In genomic region chr4:40268835-40269234, GRCm38 (mm10) we compare ENCODE assay signal across 8 mouse cellular contexts. TPM values are rescaled to one million over a fixed set of nuclear protein-coding genes. Genes with fewer than 3 reads are reported as not detected.
DNase-seq lines count a peak whose midpoint lies in the region; ATAC-seq and TF ChIP-seq lines count a peak whose summit lies in the region.

No protein-coding gene starts in this region.

- peaks cover 24% of the 10 kb centered on the region for H3K4me1 ChIP-seq in lung, embryonic 15.5 days
- no peaks in the 10 kb centered on the region for H3K4me1 ChIP-seq in embryonic facial prominence, embryonic 11.5 days (ENCODE audit: control insufficient read depth, insufficient read depth, low read length)
- H3K4me1 ChIP-seq in liver, postnatal 0 days (ENCODE audit: insufficient read depth) = peaks cover 26% of the 10 kb centered on the region

- H3K27ac ChIP-seq in lung, embryonic 15.5 days = peak overlapping the region; percentile 99
- H3K27ac ChIP-seq in embryonic facial prominence, embryonic 11.5 days (replicated peaks; ENCODE audit: low read depth, low read length) = peak overlapping the region; percentile 93
- peak overlapping the region; percentile 100 for H3K27ac ChIP-seq in liver, postnatal 0 days (ENCODE audit: low read depth)

- peak overlapping the region; percentile 80 for H3K4me3 ChIP-seq in lung, embryonic 15.5 days
- peak overlapping the region; percentile 74 for H3K4me3 ChIP-seq in embryonic facial prominence, embryonic 11.5 days (ENCODE audit: low read depth, low read length)
- H3K4me3 ChIP-seq in liver, postnatal 0 days (ENCODE audit: low read depth, low read length) = peak overlapping the region; percentile 96

- H3K4me2 ChIP-seq in lung, embryonic 15.5 days = peak overlapping the region; percentile 89
- H3K4me2 ChIP-seq in embryonic facial prominence, embryonic 11.5 days (ENCODE audit: low read depth, low read length) = peak overlapping the region; percentile 52
- H3K4me2 ChIP-seq in liver, postnatal 0 days (ENCODE audit: low read depth, low read length) = peak overlapping the region; percentile 86

- TF ChIP-seq CTCF in liver, postnatal 0 days (IDR thresholded peaks at IDR 0.05; ENCODE audit: low read depth) = no peak

- H3K27me3 ChIP-seq in lung, embryonic 15.5 days = no peaks in the 10 kb centered on the region
- no peaks in the 10 kb centered on the region for H3K27me3 ChIP-seq in embryonic facial prominence, embryonic 11.5 days (ENCODE audit: control insufficient read depth, insufficient read depth, low read length)
- no peaks in the 10 kb centered on the region for H3K27me3 ChIP-seq in liver, postnatal 0 days (ENCODE audit: insufficient read depth, low read length)

- under 1% methylated on average over 16 of the region's 16 CpGs for WGBS in lung, embryonic 15.5 days
- 1% methylated on average over 16 of the region's 16 CpGs for WGBS in embryonic facial prominence, embryonic 11.5 days
- WGBS in liver, postnatal 0 days (ENCODE audit: insufficient replicate concordance) = under 1% methylated on average over 16 of the region's 16 CpGs

- no peaks in the 10 kb centered on the region for H3K9me3 ChIP-seq in lung, embryonic 15.5 days
- H3K9me3 ChIP-seq in embryonic facial prominence, embryonic 11.5 days (replicated peaks; ENCODE audit: control insufficient read depth, low read length) = no peaks in the 10 kb centered on the region
- no peaks in the 10 kb centered on the region for H3K9me3 ChIP-seq in liver, postnatal 0 days (ENCODE audit: low read length)

- DNase-seq in lung, postnatal 4 days = no peak
- DNase-seq in embryonic facial prominence, embryonic 11.5 days (ENCODE audit: low spot score) = no peak
- DNase-seq in liver, postnatal 0 days = no peak
- no peak for DNase-seq in right cerebral cortex, adult 2 months (ENCODE audit: low spot score in 2 of 2)
- no peak for DNase-seq in thymus, postnatal 0 days (ENCODE audit: low spot score)

- TF ChIP-seq EP300 in liver, postnatal 0 days (IDR thresholded peaks at IDR 0.05; ENCODE audit: low read depth) = no peak

- peak overlapping the region; percentile 96 for H3K9ac ChIP-seq in lung, embryonic 15.5 days
- H3K9ac ChIP-seq in embryonic facial prominence, embryonic 11.5 days (replicated peaks; ENCODE audit: low read length) = peak overlapping the region; percentile 86
- peak overlapping the region; percentile 84 for H3K9ac ChIP-seq in liver, postnatal 0 days (replicated peaks)

- H3K36me3 ChIP-seq in lung, embryonic 15.5 days = peaks cover 13% of the 10 kb centered on the region
- H3K36me3 ChIP-seq in embryonic facial prominence, embryonic 11.5 days (replicated peaks; ENCODE audit: control insufficient read depth, insufficient read depth, low read depth, low read length) = no peaks in the 10 kb centered on the region
- peaks cover 24% of the 10 kb centered on the region for H3K36me3 ChIP-seq in liver, postnatal 0 days (replicated peaks; ENCODE audit: insufficient read depth, low read length)

- no peak; the same call in 1 of the 2 replicates for ATAC-seq in lung, embryonic 15.5 days (ENCODE audit: borderline replicate concordance, extremely low read depth, low FRiP score, low TSS enrichment)
- ATAC-seq in embryonic facial prominence, embryonic 11.5 days (replicated peaks; ENCODE audit: insufficient number of reproducible peaks, low FRiP score, low TSS enrichment, low read depth) = 0 out of 2 replicates have a peak, but pooled peaks have one; percentile 1
- peak; percentile 2; a peak in 2 of 4 replicates for ATAC-seq in hematopoietic stem cell, adult 5-6 weeks (replicated peaks in 1 of 2; ENCODE audit: insufficient read depth in 1 of 2, low FRiP score in 2 of 2, low TSS enrichment in 1 of 2, low read depth in 1 of 2, poor library complexity in 2 of 2, severe bottlenecking in 2 of 2)
- ATAC-seq in liver, postnatal 0 days = 0 out of 2 replicates have a peak, but pooled peaks have one; percentile 4
- no peak for ATAC-seq in activated CD4-positive, CD25-positive, alpha-beta regulatory T cell, adult 4 months

RNA-seq across cellular contexts. Expression of gene Smim27, which starts 0.5 kb away (rescaled TPM):
- 33.8 and 36.7 TPM in 2 replicates for polyA plus RNA-seq in lung, embryonic 15.5 days (2015; fragmentation: Nextera tagmentation; extraction: Ambion mirVana)
- polyA plus RNA-seq in embryonic facial prominence, embryonic 11.5 days (2014; fragmentation: Nextera tagmentation; extraction: Ambion mirVana) = 24.0 and 32.9 TPM in 2 replicates
- 11.1 and 50.3 TPM in 2 replicates for total RNA-seq in hematopoietic stem cell, adult 5-6 weeks (2017)
- polyA plus RNA-seq in liver, postnatal 0 days (2015; fragmentation: Nextera tagmentation; extraction: Ambion mirVana) = 35.8 and 39.2 TPM in 2 replicates
- polyA plus RNA-seq in activated CD4-positive, CD25-positive, alpha-beta regulatory T cell, adult 4 months (2017; shearing (Covaris generic)) = 10 to 100 TPM; 19.7 to 75.0 TPM
- polyA plus RNA-seq in thymus, postnatal 0 days (2015; fragmentation: Nextera tagmentation; extraction: Ambion mirVana) = 60.4 and 62.3 TPM in 2 replicates

RNA-seq across cellular contexts. Expression of gene Topors, which starts 0.8 kb away (rescaled TPM):
- polyA plus RNA-seq in lung, embryonic 15.5 days (2015; fragmentation: Nextera tagmentation; extraction: Ambion mirVana) = 45.7 and 45.8 TPM in 2 replicates
- 55.9 and 58.1 TPM in 2 replicates for polyA plus RNA-seq in embryonic facial prominence, embryonic 11.5 days (2014; fragmentation: Nextera tagmentation; extraction: Ambion mirVana)
- total RNA-seq in hematopoietic stem cell, adult 5-6 weeks (2017) = 110 and 135 TPM in 2 replicates
- 10.4 and 12.0 TPM in 2 replicates for polyA plus RNA-seq in liver, postnatal 0 days (2015; fragmentation: Nextera tagmentation; extraction: Ambion mirVana)
- polyA plus RNA-seq in activated CD4-positive, CD25-positive, alpha-beta regulatory T cell, adult 4 months (2017; shearing (Covaris generic)) = 10 to 100 TPM; 18.9 to 19.9 TPM
- polyA plus RNA-seq in thymus, postnatal 0 days (2015; fragmentation: Nextera tagmentation; extraction: Ambion mirVana) = 28.6 and 28.9 TPM in 2 replicates

RNA-seq across cellular contexts. Expression of gene Ndufb6, which starts 10.4 kb away (rescaled TPM):
- 288 and 314 TPM in 2 replicates for polyA plus RNA-seq in lung, embryonic 15.5 days (2015; fragmentation: Nextera tagmentation; extraction: Ambion mirVana)
- polyA plus RNA-seq in embryonic facial prominence, embryonic 11.5 days (2014; fragmentation: Nextera tagmentation; extraction: Ambion mirVana) = 314 and 325 TPM in 2 replicates
- 43.8 and 50.3 TPM in 2 replicates for total RNA-seq in hematopoietic stem cell, adult 5-6 weeks (2017)
- 294 and 307 TPM in 2 replicates for polyA plus RNA-seq in liver, postnatal 0 days (2015; fragmentation: Nextera tagmentation; extraction: Ambion mirVana)
- polyA plus RNA-seq in activated CD4-positive, CD25-positive, alpha-beta regulatory T cell, adult 4 months (2017; shearing (Covaris generic)) = 100 to 1,000 TPM; 142 to 147 TPM
- 352 and 368 TPM in 2 replicates for polyA plus RNA-seq in thymus, postnatal 0 days (2015; fragmentation: Nextera tagmentation; extraction: Ambion mirVana)

RNA-seq across cellular contexts. Expression of gene Ddx58, which starts 29.2 kb away (rescaled TPM):
- 9.8 and 11.6 TPM in 2 replicates for polyA plus RNA-seq in lung, embryonic 15.5 days (2015; fragmentation: Nextera tagmentation; extraction: Ambion mirVana)
- polyA plus RNA-seq in embryonic facial prominence, embryonic 11.5 days (2014; fragmentation: Nextera tagmentation; extraction: Ambion mirVana) = 4.6 and 4.7 TPM in 2 replicates
- total RNA-seq in hematopoietic stem cell, adult 5-6 weeks (2017) = 65.7 and 83.7 TPM in 2 replicates
- 8.2 and 9.3 TPM in 2 replicates for polyA plus RNA-seq in liver, postnatal 0 days (2015; fragmentation: Nextera tagmentation; extraction: Ambion mirVana)
- 10 to 100 TPM; 81.4 to 82.3 TPM for polyA plus RNA-seq in activated CD4-positive, CD25-positive, alpha-beta regulatory T cell, adult 4 months (2017; shearing (Covaris generic))
- 22.6 and 24.5 TPM in 2 replicates for polyA plus RNA-seq in thymus, postnatal 0 days (2015; fragmentation: Nextera tagmentation; extraction: Ambion mirVana)

Comparison
In these comparisons a context has a peak if more than half of its experiments do, and no peak if none do; other contexts are left out.
1. ATAC-seq: peak in embryonic facial prominence, embryonic 11.5 days (single experiment), hematopoietic stem cell, adult 5-6 weeks (2 of 2) and liver, postnatal 0 days (single experiment); none in lung, embryonic 15.5 days (single experiment) and activated CD4-positive, CD25-positive, alpha-beta regulatory T cell, adult 4 months (single experiment).
2. Peak in every context shown above with its lines, with median percentiles within 50 percentile points of each other: H3K27ac ChIP-seq, H3K4me2 ChIP-seq, H3K4me3 ChIP-seq and H3K9ac ChIP-seq.